Mouse (Mus musculus) bone marrow, adult 2 months (tissue): ENCODE results near the gene Vps13c. TPM values are rescaled to one million over a fixed set of nuclear protein-coding genes. Genes with fewer than 3 reads are reported as not detected.

ENCODE experiments used
- H3K27ac ChIP-seq: fragments of 200-500 bp; 2 replicates; pipeline ENCODE4 v1.5.1; 2012; ENCODE audit warnings: low read depth, mild to moderate bottlenecking, control low read depth, inconsistent platforms, low read length; ENCODE audit not compliant: control insufficient read depth, poor library complexity, insufficient read depth
- H3K4me1 ChIP-seq: fragments of 200-500 bp; 2 replicates; pipeline ENCODE4 v1.6.1; 2011; ENCODE audit warnings: low read length; ENCODE audit not compliant: control insufficient read depth, insufficient read depth
- H3K4me3 ChIP-seq: fragments of 200-500 bp; replicated peaks from 2 replicates; pipeline ENCODE3; 2011; ENCODE audit warnings: mild to moderate bottlenecking, low read depth, low read length, control low read depth; ENCODE audit not compliant: control insufficient read depth
- CTCF ChIP-seq: fragments of 200-500 bp; IDR thresholded peaks from 2 replicates; pipeline ENCODE4 v1.5.1; 2011; ENCODE audit warnings: low read length, control low read depth; ENCODE audit not compliant: control insufficient read depth, insufficient read depth
- POLR2A ChIP-seq: fragments of 200-500 bp; IDR thresholded peaks from 2 replicates; pipeline ENCODE4 v1.6.1; 2011; ENCODE audit warnings: low read depth, mild to moderate bottlenecking, control low read depth, low read length, borderline replicate concordance; ENCODE audit not compliant: control insufficient read depth
- WGBS: fragments of 180-500 bp; shearing (Covaris S2); methylation state at CpG from one replicate; pipeline ENCODE4 v1.1.7; 2018; 5-methylcytosine and 5-hydroxymethylcytosine counted together
- polyA plus RNA-seq: library from polyadenylated mRNA; stranded (reverse); fragments of >200 nt; gene quantifications from 2 replicates; pipeline ENCODE4 v1.2.4, GENCODE M21; 2011; ENCODE audit warnings: low replicate concordance; ENCODE audit not compliant: missing spikeins, insufficient read depth, insufficient read length

Gene Vps13c
- polyA plus RNA-seq, 1 experiment: 8.8 TPM

GRCm38 (mm10) chr9:67905541-67905940, 65.3 kb downstream of the Vps13c start:
- 84% methylated on average over 2 of the region's 2 CpGs for WGBS
- H3K4me1 ChIP-seq: no peaks in the 10 kb centered on the region
- TF ChIP-seq CTCF (no peak), POLR2A (no peak)
- no peak overlapping the region for H3K27ac ChIP-seq
- no peak overlapping the region for H3K4me3 ChIP-seq

GRCm38 (mm10) chr9:67914681-67915080, 74.5 kb downstream of the Vps13c start:
- Histone ChIP-seq H3K4me1 (no peaks in the 10 kb centered on the region), H3K27ac (no peak overlapping the region), H3K4me3 (no peak overlapping the region)
- WGBS: 88% methylated on average over 7 of the region's 7 CpGs
- TF ChIP-seq POLR2A (no peak), CTCF (no peak)

- H3K4me3 ChIP-seq: no peak overlapping the region
- H3K4me1 ChIP-seq: no peaks in the 10 kb centered on the region
- no peak overlapping the region for H3K27ac ChIP-seq
- TF ChIP-seq POLR2A: no peak
- WGBS: 88% methylated on average over 5 of the region's 5 CpGs
These were observed 82.2 kb downstream of the Vps13c start for GRCm38 (mm10) chr9:67922350-67922749.

- TF ChIP-seq POLR2A (no peak), CTCF (no peak)
- no peak overlapping the region for H3K4me3 ChIP-seq
- H3K27ac ChIP-seq: no peak overlapping the region
- H3K4me1 ChIP-seq: no peaks in the 10 kb centered on the region
- 89% methylated on average over 7 of the region's 7 CpGs for WGBS
These were observed 90.4 kb downstream of the Vps13c start for GRCm38 (mm10) chr9:67930629-67931028.

- 86% methylated on average over 2 of the region's 2 CpGs for WGBS
- H3K4me1 ChIP-seq: no peaks in the 10 kb centered on the region
- no peak overlapping the region for H3K4me3 ChIP-seq
- TF ChIP-seq POLR2A (no peak), CTCF (no peak)
- no peak overlapping the region for H3K27ac ChIP-seq
These were observed 97.1 kb downstream of the Vps13c start for GRCm38 (mm10) chr9:67937286-67937685.

- Histone ChIP-seq H3K27ac (no peak overlapping the region), H3K4me3 (no peak overlapping the region), H3K4me1 (no peaks in the 10 kb centered on the region)
- 84% methylated on average over 7 of the region's 7 CpGs for WGBS
- TF ChIP-seq POLR2A (no peak), CTCF (no peak)
These were observed 115.3 kb downstream of the Vps13c start for GRCm38 (mm10) chr9:67955466-67956010.

GRCm38 (mm10) chr9:67961953-67962352, 121.8 kb downstream of the Vps13c start:
- 88% methylated on average over 5 of the region's 5 CpGs for WGBS
- no peak overlapping the region for H3K27ac ChIP-seq
- H3K4me1 ChIP-seq: no peaks in the 10 kb centered on the region
- no peak for TF ChIP-seq POLR2A
- no peak for TF ChIP-seq CTCF
- H3K4me3 ChIP-seq: no peak overlapping the region

- TF ChIP-seq POLR2A (no peak), CTCF (no peak)
- no peak overlapping the region for H3K4me3 ChIP-seq
- 93% methylated on average over 14 of the region's 14 CpGs for WGBS
- H3K27ac ChIP-seq: no peak overlapping the region
- H3K4me1 ChIP-seq: no peaks in the 10 kb centered on the region
These were observed 125.7 kb downstream of the Vps13c start for GRCm38 (mm10) chr9:67965889-67966288.

GRCm38 (mm10) chr9:67967011-67967410, 126.8 kb downstream of the Vps13c start:
- TF ChIP-seq POLR2A (no peak), CTCF (no peak)

More at GRCm38 (mm10) chr9:67967011-67967410, 126.8 kb downstream of the Vps13c start:
- no peaks in the 10 kb centered on the region for H3K4me1 ChIP-seq
- 77% methylated on average over 3 of the region's 3 CpGs for WGBS
- H3K4me3 ChIP-seq: no peak overlapping the region
- no peak overlapping the region for H3K27ac ChIP-seq
